Mouse (Mus musculus) frontal cortex, postnatal 36 days (tissue): Measurements from ENCODE around the gene Rbm17.
A peak's percentile ranks its signal among the peaks of the same experiment; 100 is the strongest.
"Not testable (repeated sequence)": the region's sequence is repeated elsewhere in the genome, so short reads cannot be mapped to it uniquely, and the experiment has no call there.

ENCODE experiments used
- DNase-seq, 2 experiments: peaks; one replicate each; pipeline ENCODE4 v3.0.0; 2022; ENCODE audit warnings: low spot score in 2 of 2

Rbm17 gene

DNA sequence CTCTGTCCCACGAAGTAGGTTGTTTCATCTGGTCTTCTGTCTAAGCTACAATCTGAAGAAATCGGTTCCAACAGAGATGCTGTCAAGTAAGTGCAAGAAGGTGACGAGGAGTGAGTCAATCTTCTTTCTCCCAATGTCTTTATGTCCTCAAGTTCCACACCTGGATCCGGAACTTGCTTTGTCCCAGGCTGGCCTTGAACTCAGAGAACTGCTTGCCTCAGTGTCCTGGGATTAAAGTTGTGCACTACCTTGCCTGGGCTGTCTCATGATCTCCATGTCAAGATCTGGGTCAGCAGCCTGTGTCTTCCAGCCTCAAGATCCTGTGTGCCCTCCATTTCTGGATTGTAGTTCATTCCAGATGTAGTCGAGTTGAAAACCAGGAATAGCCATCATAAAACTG is at the start of gene Rbm17:
Gene Rbm17 (minus strand): TSS at position 101 of the 400 bp plus-strand sequence.
- no peak for DNase-seq

DNA sequence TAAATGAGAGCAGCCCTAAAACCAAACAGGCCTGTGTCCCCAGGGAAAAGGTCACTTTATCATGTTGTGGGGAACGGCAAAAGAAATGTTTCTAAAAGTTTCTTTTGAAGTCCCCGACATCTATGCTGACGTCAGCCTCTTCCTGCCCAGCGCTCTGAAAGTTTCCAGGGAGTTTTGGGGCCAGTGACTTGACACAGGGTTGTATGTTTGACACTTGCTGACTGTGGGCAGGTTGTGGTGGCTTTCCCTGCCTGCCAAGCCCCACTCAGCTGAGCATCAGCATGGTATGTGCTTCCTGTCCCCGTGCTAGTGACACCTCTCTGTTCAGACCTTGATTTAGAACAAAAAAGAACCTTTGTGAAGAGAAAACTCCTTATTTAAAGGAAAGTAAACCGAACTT is 49.4 kb upstream of the Rbm17 start:
- DNase-seq, result no peak

DNA sequence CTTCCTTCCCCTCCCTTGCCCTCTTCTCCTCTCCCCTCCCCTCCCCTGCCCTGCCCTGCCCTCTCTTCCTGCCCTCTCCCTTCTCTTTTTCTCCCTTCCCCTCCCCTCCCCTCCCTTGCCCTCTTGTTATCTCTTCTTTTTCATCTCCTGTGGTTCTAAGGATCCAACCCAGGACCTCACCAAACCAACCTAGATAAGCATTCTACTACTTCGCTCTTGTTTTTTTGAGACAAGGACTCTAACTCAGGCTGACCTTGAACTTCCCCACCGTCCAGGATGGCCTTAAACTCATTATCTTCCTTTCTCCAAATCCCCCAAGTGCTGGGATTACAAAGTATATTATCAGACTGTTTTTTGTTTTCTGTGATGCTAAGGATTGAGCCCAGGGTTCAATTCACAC is 48.8 kb upstream of the Rbm17 start:
- no peak for DNase-seq

DNA sequence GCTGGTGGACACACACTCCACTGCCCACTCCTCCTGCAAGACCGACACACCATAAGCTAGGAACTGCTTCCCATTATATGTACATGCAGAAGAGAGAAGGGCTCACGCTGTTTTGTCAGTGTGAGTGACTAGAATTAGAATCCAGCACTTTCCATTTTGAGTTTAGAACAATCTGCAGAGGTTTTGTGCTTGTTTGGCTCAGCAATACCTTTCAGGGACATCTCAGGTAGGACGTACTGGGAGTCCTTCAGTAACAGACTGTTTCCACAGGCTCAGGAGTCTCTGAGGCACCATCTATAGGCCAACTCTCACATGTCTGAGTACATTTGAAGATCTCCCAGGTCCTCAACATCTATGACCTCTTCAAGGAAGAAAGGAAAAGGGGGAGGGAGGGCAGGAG is 48.2 kb upstream of the Rbm17 start:
- no peak for DNase-seq

DNA sequence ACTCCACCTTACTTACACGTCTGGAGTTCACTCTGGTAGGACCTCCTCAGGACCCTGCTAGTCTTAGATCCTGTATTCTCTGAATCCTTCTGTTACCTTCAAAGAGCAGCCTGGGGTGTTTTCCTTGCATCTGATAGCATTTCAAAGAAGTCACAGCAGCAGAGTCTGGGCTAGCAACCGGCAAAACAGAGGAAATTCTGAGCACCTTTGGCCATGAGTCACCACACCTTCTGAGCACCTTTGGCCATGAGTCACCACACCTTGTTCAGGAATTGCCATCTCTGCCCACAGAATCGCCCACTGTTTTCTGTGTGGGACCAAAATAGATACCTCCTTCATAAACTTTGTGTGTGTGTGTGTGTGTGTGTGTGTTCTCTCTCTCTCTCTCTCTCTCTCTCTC is 47.5 kb upstream of the Rbm17 start:
- no peak for DNase-seq

DNA sequence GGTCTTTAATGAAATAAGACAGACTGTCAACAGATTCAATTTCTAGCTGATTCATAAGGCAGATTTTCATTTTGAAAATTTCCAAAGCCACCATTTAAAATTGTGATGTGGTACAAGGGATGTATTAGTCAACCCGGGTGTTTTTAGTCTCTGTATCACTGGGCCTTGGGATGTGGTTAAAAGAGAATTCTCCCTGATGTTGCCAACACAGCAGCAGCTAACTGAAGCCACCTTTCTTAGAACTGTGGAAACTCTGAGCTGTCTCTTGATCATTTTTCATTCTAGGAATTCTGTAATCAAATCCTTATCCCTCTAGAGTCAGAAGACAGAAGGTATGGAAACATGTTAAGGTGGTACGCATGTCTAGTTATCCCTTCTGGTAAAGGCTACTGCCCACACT is 41.3 kb upstream of the Rbm17 start:
- no peak for DNase-seq

DNA sequence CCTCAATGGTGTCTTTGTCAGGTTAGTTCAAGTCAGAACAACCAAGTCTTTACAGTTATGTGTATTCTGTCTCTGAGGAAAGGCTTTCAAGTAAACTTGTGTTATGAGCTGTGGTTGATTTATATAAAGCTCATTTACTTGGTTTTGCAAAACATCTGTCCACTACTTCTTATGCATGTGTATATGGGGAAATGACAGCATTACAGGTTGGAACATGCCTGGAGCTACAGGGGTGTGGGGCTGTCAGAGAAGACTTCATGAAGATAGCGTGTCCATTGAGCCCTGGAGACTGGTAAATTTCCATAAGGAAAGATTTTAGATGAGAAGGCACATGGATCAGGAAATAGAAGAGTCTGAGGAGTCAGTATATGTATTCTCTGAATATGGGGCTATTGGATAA is 40.1 kb upstream of the Rbm17 start:
- DNase-seq, result no peak

DNA sequence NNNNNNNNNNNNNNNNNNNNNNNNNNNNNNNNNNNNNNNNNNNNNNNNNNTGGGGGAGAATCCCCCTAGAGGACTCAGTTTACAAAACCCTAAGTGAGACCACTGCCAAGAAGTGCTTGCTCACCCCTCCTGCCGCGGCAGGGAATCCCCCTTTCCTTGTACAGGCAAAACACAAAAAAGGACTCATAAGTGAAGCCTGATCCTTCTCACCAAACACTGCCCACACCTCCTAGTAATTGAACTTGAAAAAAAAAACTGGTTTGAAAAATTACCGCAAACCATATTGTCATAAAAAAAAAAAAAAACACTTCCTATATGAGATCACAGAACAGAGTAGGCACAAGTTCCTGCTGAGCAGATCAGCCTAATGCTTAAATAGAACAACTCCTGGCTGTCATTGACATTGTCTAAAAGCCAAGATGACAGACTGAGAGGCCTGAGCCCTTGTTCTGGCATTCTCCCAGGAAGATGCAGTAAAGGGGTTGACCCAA is 38.5 kb upstream of the Rbm17 start, which contains the start of gene Il2ra:
Gene Il2ra (plus strand): TSS at position 357 of the 491 bp plus-strand sequence.
- DNase-seq, result no peak

DNA sequence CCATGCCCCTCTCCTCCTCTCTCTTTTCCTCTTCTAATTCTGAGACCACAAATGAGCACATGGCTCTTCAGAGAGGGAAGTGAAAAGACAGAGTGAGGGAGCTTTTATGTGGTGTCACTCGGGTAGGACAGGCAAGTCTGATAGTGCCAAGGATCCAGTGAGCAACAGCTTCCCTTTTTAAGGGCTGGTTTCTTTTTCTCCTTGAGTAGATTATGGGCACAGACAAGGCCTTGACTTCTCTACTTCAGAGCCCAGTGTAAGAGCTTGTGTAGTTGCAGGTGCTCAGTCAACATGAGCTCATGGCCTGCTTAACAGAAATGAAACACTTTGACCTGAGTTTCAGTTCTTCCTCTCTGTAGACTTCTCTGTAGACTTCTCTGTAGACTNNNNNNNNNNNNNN is 33.2 kb upstream of the Rbm17 start:
- DNase-seq, result no peak

DNA sequence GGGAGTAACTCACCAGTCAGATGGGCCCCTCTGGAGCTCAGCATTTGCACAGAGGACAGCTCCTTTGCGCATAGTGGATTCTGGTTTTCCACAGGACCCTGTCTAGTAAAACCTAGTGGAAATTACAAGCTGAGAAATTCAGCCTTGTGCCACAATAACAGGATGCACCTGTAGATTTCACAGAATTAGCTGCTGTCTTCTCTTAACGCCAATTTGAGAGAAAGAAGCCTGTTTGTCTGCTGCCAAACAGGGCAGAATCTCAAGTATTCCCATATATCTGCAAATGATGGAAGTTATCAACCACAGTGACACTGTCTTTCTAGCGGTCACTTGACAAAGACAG is 32.2 kb upstream of the Rbm17 start:
- DNase-seq, result no peak

DNA sequence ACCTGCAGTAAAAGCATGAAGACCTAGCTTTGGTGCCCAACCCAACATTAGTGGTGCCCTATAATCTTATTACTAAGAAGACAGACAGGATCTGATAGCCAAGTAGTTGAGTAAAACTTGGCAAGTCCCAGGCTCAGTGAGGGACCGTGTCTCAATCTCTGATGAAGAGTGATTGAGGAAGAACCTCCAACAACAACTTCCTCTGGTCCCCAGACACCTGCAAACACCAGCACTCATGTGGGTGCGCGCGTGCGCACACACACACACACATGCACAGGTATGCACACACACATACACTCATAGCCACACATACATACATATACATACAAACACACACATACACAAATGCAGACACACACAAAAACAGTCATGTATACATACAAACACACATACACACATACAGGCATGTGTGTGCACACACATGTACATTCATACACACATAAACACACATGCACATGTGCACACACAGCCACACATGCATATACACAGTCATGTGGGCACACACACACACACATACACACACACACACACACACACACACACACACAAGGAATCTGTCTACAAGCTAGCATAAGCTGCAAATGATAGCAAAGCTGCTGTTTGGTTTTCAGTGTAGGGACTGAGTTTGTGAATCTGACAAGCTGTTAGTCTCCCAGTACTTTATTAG is 31.7 kb upstream of the Rbm17 start:
- no peak for DNase-seq

DNA sequence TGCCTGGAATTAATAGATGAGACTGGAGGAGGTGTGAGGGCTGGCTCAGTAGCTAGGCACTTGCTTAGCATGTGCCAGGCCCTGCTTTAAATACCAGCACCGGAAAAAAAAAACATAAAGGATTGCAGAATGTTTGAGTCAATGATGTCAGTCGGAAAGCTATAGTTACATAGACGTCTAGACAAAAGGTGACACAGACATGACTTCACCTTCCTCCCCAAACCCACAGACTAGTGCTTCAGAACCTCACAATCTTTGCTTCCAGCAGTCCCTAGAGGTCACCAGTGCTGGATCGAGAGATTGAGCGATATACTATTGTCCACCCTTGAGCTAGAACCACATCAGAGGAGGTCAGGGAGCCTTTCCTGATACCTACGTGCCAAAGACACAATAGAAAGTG is 31.1 kb upstream of the Rbm17 start:
- no peak for DNase-seq

DNA sequence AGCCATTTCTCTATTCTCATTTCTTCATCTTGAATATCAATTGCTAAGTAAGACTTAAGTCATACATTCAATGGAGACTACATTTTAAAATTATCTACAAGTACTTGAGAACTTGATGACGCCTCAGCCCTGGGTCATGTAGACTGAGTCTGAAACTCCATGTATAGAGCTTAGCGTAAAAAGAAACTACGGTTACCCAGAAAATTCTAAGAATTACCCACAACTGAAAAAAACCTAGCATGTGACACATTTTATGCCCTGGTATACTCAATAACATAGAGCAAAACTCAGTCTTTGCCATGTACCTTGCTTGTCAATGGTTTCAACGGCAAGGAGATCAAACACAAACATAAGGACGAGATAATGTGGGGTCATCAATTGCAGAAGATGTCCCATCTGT is 21.9 kb upstream of the Rbm17 start, which contains the start of gene Gm17490:
Gene Gm17490 (minus strand): TSS at position 375 of the 400 bp plus-strand sequence.
- no peak for DNase-seq

DNA sequence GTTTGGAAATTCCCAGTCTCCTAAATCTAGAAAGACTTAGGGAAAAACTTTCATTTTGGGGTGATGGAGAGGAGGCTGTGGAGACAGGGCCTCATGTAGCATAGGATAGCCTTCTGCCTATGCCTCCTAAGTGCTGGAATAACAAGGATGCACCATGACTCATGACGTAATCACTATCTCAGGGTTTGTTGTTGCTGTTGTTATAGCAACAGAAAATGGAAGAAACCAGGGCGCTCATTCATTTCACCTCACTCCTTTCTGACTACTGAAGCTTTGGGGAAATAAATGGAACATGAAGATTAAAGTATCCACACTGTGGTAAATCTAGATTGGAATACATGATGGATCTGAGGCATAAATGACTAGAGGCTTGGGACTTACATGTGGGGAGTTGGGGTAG is 19.8 kb upstream of the Rbm17 start:
- no peak for DNase-seq

DNA sequence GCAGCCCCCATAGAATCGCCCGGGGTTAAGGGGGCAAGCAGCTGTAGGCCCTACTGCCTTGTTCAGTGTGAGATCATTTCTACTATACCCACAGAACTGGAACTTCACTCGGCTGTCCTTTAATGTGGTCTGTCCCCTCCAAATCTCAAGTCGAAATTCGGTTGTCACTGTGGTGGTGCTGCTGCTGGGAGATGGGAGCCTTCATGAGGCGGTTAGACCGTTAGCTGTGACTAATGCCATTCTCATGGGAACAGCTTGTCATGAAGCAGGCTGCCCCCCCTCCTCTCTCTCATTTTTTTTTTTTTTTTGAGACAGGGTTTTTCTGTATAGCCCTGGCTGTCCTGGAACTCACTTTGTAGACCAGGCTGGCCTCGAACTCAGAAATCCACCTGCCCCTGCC is 19.2 kb upstream of the Rbm17 start:
- DNase-seq, result no peak

DNA sequence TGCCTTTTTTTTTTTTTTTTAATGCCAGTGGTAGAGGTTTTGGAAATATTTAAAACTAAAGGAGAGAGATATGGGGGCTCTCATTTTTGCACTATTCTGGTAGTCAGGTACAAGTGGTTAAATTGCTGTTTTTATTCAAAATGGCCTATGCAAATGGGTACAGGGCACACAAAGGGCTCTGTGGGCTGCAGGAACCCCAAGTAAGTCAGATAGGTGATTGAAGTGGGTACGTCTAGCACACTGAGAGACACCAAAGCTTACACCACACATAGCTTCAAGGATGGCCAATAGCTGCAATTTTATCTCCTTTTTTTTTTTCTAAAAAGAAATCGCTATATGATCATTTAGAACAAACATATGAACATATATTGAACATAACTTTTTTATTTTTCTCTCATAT is 15.6 kb upstream of the Rbm17 start:
- no peak for DNase-seq

DNA sequence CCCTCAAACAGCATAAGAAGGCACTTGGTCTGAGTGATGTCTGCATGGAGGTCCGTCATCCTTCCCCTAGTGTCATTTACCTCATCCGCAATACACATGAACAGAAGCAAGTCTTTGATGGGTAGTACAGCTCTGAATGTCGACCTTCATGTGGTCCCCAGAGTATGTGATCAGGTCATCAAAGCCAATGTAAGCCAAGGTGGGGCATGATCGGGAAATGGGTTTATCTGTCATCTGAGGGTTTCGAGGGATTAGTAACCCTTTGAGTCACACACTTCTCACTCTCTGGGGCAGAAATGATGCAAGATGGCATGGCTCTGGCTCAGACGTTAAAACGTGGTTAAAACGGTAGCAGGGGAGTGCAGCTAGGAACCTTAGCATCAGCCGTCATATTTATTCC is 12.9 kb upstream of the Rbm17 start:
- no peak for DNase-seq

DNA sequence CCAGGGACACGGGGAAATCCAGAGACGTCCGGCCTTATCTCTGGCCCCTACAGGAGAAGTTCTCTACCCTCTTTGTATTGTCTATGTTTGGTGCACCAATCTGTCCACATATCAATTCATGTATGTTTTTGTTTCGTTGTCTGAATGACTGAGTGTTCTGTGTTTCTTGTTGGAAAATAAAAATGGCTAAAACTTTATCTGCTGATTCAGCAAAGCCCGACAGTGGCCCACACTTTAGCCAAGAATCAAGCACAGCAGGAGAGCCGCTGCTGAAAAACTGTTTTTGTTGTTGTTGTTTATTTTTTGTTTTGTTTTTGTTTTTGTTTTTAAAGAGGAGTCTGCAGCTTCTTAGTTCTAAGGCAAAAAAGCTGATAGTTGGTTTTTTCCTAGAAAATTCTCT is 9.0 kb upstream of the Rbm17 start:
- DNase-seq, result not testable (repeated sequence)

DNA sequence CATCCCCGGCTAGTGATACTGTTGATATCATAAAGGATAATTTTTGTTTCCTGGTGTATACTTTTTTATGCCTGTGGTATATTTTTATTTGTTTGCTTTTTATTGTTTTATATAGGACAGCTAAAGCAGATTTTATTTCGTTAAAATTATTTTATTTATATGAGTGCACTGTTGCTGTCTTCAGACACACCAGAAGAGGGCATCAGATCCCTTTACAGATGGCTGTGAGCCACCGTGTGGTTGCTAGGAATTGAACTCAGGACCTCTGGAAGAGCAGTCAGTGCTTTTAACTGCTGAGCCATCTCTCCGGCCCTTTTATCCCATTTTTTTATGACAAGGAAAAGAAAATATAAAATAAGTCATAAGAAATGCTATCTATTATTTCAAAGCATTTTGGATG is 2.8 kb upstream of the Rbm17 start:
- not testable (repeated sequence) for DNase-seq

DNA sequence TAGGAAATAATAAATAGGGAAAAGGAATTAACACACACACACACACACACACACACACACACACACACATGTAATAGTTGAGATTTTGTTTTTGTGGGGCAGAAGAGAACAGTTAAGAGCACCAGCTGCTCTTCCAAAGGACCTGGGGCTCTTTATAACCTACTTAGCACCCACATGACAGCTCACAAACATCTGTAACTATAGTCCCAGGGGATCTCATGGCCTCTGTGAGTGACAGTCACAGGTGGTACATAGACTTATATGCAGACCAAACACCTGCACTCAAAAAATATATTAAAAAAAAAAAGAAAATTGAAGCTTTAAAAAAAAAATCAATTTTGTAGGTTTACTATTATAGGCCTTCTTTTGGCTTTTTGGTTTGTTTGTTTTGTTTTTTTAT is 958 bp upstream of the Rbm17 start:
- DNase-seq, result no peak

DNA sequence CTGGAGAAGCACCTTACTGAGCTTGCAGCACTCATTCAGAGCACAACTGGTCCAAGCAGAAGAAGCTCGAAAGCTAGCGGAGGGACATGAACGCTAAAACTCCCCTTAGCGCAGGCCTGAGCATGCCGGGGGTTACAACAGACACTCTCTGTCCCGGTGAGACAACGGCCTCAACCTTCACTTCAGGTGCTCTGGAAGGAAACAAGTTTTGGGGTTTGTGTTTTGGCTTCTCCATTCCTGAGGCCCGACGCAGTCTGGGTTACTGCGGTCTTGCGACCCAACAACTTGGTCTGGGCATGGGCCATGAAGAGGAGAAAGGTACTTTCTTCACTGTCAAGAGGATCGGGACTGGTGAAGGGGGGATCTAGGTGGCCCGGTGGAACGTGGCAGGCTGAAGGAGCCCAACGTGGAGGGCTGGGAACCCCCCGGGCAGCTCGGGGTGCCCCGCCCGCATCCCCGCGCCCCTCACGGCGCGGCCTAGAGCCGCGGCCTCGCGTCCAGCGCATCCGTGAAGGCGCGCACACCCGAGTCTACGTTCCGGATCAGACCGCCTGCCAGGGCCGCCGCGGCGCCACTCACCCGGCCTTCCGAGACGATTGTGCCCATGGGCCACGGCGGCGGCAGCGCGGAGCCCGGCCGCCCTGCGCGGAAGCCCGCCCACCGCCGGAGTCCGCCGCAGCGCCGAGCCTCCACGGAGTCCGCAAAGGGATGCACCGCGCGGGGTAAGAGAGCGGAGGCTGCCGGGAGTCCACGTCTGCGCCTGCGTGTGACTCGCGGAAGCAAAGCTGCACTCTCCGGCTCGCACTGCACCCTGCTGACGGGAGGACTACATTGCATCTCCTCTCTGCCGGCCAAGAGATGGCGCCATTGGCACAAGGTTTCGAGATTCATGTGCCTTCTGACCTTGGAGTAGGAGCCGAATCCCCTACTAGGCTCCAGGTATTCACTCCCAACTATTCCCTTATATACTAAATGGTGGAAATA is 1.2 kb downstream of the Rbm17 start:
- peak; percentile 97 for DNase-seq

DNA sequence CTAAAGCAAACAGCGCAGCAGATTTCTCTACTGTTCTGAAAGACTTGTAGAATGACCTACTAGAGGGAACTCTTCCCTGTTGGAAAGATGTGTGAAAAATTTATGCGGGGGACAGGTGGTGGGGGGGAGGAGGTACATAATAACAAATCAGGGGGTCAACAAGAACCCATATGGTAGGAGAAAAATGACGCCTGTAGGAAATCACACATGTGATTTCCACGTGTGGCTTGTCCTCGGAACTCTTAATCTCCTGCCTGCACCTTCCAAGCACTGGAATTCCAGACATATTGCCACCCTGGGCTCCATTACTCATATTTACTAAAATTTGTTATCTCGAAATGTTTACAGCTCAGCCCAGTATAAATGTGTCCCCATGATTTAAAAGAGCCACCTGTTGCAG is 2.2 kb downstream of the Rbm17 start:
- DNase-seq, result no peak

DNA sequence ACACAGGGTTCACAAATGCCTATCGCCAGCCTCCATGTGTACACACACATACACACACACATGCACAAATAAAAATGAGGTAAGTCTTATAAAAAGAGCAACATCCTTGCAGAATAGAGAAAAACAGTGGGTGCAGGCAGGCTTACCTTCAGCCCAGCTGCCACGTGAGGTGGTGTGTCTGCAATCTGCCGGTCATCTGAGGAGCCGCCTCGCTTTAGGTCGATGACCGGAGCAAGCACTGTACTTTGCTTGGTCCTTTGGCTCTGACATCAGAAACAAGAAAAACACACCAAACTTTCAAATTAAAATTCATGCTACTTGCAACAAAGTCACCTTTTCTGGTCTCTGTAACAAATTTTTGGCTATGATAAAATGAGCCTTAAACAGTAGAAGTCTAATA is 6.0 kb downstream of the Rbm17 start:
- DNase-seq, result no peak
